Mouse (Mus musculus): ENCODE data around the gene Adamtsl2. TPM values are rescaled to one million over a fixed set of nuclear protein-coding genes. Genes with fewer than 3 reads are reported as not detected.

Adamtsl2 gene
- polyA plus RNA-seq, 1 experiment from 2014 or later: 5.9 TPM

DNA sequence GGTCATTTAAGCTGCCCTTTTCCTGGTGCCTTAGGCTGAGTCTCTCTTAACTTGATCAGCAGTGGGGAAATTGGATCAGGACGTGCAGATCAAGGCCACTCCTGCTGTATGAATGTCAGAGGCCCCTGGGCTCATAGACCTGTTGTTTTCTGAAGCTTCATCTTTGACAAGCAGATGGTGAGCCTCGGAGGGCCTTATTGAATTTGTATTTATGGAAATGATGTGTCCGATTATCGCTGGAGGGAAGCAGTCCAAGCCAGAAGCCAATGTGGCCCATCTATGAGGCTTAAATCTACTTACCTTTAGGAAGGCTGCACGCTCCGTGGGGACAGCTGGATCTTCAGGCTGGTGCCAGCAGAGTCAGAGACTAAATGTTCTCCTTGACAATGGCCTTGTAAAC lies 77.4 kb downstream of the Adamtsl2 start:
- H3K36me3 ChIP-seq (ENCODE audit: control insufficient read depth, insufficient read depth, low read length): no peaks in the 10 kb centered on the region
- no peaks in the 10 kb centered on the region for H3K27me3 ChIP-seq (ENCODE audit: control insufficient read depth, insufficient read depth, low read length)
- H3K4me2 ChIP-seq: no peak overlapping the region
- no peak overlapping the region for H3K4me3 ChIP-seq (ENCODE audit: low read depth, low read length)
- H3K9me3 ChIP-seq (ENCODE audit: control insufficient read depth, low read length): no peaks in the 10 kb centered on the region
- no peak overlapping the region for H3K27ac ChIP-seq (ENCODE audit: low read depth, low read length)
- ATAC-seq (ENCODE audit: low FRiP score) (no peak), DNase-seq (ENCODE audit: low spot score, missing footprints) (no peak)
- 0 out of 2 replicates have a peak, but pooled peaks cover 7% of the 10 kb centered on the region for H3K4me1 ChIP-seq (ENCODE audit: control insufficient read depth, insufficient read depth, low read length)
- no peak overlapping the region for H3K9ac ChIP-seq (ENCODE audit: low read length)
- 73% methylated on average over 6 of the region's 6 CpGs for WGBS

Other genes with a start within 250 kb of the Adamtsl2 start
- not detected in 2 replicates for gene Abo, start 214.4 kb upstream of the Adamtsl2 start, polyA plus RNA-seq (2014; fragmentation: Nextera tagmentation; extraction: Ambion mirVana)
- gene Surf6, start 176.5 kb upstream of the Adamtsl2 start, polyA plus RNA-seq (2014; fragmentation: Nextera tagmentation; extraction: Ambion mirVana): 11.6 and 15.2 TPM in 2 replicates
- 96.5 and 99.5 TPM in 2 replicates for gene Med22, start 168.7 kb upstream of the Adamtsl2 start, polyA plus RNA-seq (2014; fragmentation: Nextera tagmentation; extraction: Ambion mirVana)
- 631 and 654 TPM in 2 replicates for gene Rpl7a, start 168.6 kb upstream of the Adamtsl2 start, polyA plus RNA-seq (2014; fragmentation: Nextera tagmentation; extraction: Ambion mirVana)
- 46.5 and 48.4 TPM in 2 replicates for gene Surf2, start 163.0 kb upstream of the Adamtsl2 start, polyA plus RNA-seq (2014; fragmentation: Nextera tagmentation; extraction: Ambion mirVana)
- 49.0 and 54.0 TPM in 2 replicates for gene Surf1, start 162.8 kb upstream of the Adamtsl2 start, polyA plus RNA-seq (2014; fragmentation: Nextera tagmentation; extraction: Ambion mirVana)
- 137 and 139 TPM in 2 replicates for gene Surf4, start 145.5 kb upstream of the Adamtsl2 start, polyA plus RNA-seq (2014; fragmentation: Nextera tagmentation; extraction: Ambion mirVana)
- 0.07 TPM in 1 of 2 replicates, not detected in the other for gene Stkld1, start 145.3 kb upstream of the Adamtsl2 start, polyA plus RNA-seq (2014; fragmentation: Nextera tagmentation; extraction: Ambion mirVana)
- 50.4 and 51.4 TPM in 2 replicates for gene Rexo4, start 115.0 kb upstream of the Adamtsl2 start, polyA plus RNA-seq (2014; fragmentation: Nextera tagmentation; extraction: Ambion mirVana)
- not detected in 2 replicates for gene Adamts13, start 106.0 kb upstream of the Adamtsl2 start, polyA plus RNA-seq (2014; fragmentation: Nextera tagmentation; extraction: Ambion mirVana)
- 87.6 and 93.8 TPM in 2 replicates for gene Cacfd1, start 69.5 kb upstream of the Adamtsl2 start, polyA plus RNA-seq (2014; fragmentation: Nextera tagmentation; extraction: Ambion mirVana)
- gene Slc2a6, start 51.4 kb upstream of the Adamtsl2 start, polyA plus RNA-seq (2014; fragmentation: Nextera tagmentation; extraction: Ambion mirVana): 1.2 and 1.6 TPM in 2 replicates
- not detected in 2 replicates for gene Mymk, start 7.2 kb upstream of the Adamtsl2 start, polyA plus RNA-seq (2014; fragmentation: Nextera tagmentation; extraction: Ambion mirVana)
- gene Fam163b, start 63.1 kb downstream of the Adamtsl2 start, polyA plus RNA-seq (2014; fragmentation: Nextera tagmentation; extraction: Ambion mirVana): 0.10 and 0.15 TPM in 2 replicates
- 0.48 TPM in 1 of 2 replicates, not detected in the other for gene Dbh, start 85.9 kb downstream of the Adamtsl2 start, polyA plus RNA-seq (2014; fragmentation: Nextera tagmentation; extraction: Ambion mirVana)
- gene Sardh, start 169.0 kb downstream of the Adamtsl2 start, polyA plus RNA-seq (2014; fragmentation: Nextera tagmentation; extraction: Ambion mirVana): 3.6 and 4.4 TPM in 2 replicates

Data from midbrain, embryonic 11.5 days (tissue).